Mouse (Mus musculus) retina, postnatal 1 day (tissue): ENCODE data around the gene Olfr429.
"Not testable (repeated sequence)": the region's sequence is repeated elsewhere in the genome, so short reads cannot be mapped to it uniquely, and the experiment has no call there.

Experiments used
- DNase-seq: peaks from one replicate; pipeline ENCODE4 v3.0.0-alpha.2; 2012

Olfr429 gene

GRCm38 (mm10) chr1:174084031-174084430 lies at the start of gene Olfr429:
Olfr429 (plus strand) TSS chr1:174084331.
- no peak for DNase-seq

DNA sequence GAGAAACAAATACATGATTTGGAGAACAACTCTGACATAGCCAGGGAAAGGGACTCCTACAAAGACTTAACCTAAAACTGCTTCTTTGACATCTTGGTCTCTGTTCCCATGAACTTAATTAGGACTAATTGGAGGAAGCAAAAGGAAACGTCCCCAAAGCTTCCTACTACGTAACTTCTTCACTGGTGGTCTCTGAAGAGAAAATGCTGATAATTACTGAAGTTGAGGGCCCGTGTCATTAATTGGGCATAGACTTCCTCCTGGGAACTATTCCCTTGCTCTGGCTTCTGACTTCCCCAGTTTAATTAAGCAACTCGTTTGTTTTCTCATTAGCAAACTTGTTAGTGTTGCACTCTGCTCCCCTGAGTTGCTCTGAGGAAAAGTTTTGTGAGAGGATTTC lies 48.3 kb upstream of the Olfr429 start:
- peak; percentile 77 for DNase-seq

DNA sequence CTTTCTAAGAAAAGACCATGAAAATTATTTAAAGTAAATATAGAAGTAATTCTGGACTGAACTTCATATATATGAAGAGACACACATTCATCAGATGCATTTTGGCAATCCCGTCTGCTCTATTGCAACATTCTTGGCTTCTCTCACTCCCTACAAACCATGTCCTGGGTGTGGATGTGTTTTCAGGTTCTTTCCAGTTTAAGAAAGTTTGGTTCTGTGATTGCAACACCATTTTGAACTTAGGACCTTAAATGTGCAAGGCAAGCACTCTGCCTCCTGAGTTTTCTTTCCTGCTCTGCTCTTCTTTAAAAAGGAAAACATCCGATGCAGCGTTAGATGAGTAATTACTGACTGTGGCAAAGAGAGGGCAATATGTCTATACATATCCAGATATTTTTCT lies 45.7 kb upstream of the Olfr429 start:
- DNase-seq, result no peak

DNA sequence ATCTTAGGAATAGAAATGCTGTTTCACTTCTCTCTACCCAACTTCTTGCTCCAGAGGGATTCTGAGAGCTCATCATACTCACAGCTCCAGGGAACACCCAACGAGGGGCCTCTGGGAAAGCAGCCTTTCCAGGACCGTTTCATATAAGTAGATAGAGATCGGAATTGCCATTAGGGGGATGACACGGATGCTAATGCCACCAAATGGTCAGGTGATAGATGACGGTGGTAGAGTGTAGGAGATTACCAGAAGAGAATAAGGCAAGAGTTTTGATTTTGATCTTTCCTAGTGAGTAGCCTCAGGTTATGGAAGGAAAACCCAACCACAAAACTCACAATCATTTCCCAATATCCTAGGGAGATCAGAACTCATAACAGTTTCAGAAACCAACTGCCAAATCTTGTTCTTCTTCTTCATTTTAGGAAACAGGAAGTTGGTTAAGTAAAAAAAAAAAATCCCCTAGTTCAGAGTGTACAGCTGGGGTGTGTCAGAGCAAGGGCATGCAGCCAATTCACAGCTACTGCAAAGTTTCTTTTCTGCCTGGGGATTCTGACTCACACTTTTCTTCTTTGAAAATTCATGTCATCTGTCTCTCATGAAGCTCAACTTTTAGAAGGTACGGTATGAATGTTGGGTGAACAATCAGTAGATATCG lies 43.5 kb upstream of the Olfr429 start, which contains the start of gene Olfr433:
Gene Olfr433 (plus strand): TSS at position 183 of the 655 bp plus-strand sequence.
- DNase-seq, result no peak

DNA sequence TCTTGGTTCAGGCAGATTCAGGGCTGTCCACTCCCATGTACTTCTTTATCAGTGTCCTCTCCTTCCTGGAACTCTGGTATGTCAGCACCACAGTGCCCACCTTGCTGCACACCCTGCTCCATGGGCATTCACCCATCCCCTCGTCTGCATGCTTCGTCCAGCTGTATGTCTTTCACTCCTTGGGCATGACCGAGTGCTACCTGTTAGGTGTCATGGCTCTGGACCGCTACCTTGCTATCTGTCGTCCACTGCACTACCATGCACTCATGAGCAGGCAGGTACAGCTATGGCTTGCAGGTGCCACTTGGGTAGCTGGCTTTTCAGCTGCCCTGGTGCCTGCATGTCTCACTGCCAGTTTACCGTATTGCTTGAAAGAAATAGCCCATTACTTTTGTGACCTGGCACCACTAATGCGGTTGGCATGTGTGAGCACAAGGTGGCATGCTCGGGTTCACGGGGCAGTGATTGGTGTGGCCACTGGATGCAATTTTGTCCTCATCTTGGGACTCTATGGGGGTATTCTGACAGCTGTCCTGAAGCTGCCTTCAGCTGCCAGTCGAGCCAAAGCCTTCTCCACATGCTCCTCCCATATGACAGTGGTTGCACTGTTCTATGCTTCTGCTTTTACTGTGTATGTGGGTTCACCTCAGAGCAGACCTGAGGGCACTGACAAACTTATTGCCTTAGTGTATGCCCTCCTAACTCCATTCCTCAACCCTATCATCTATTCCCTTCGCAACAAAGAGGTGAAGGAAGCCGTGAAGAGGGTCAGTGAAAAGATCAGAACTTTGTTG lies 41.8 kb upstream of the Olfr429 start:
- not testable (repeated sequence) for DNase-seq

GRCm38 (mm10) chr1:174044431-174044830 lies 39.7 kb upstream of the Olfr429 start:
- DNase-seq, result no peak

GRCm38 (mm10) chr1:174048227-174048626 lies 35.9 kb upstream of the Olfr429 start:
- not testable (repeated sequence) for DNase-seq

DNA sequence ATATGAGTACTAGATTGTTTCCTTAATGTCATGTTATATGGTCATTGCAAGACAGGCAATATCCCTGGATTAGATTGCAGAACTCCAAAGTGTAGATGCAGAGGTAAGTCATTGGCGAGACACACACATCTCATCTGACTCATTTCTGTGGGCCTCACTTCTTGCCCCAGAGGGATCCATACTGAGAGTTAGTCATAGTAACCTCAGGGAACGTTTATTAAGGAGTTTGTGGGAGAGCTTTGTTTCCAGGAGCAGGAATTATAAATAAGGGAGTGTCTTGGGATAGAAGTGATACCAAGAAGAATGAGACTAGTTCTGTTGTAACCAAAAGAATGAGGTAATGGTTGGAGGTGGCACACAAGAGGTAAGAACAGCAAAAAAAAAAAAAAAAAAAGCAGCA lies 35.2 kb upstream of the Olfr429 start, which contains the start of gene Olfr432:
Gene Olfr432 (plus strand): TSS at position 313 of the 400 bp plus-strand sequence.
- DNase-seq, result no peak

DNA sequence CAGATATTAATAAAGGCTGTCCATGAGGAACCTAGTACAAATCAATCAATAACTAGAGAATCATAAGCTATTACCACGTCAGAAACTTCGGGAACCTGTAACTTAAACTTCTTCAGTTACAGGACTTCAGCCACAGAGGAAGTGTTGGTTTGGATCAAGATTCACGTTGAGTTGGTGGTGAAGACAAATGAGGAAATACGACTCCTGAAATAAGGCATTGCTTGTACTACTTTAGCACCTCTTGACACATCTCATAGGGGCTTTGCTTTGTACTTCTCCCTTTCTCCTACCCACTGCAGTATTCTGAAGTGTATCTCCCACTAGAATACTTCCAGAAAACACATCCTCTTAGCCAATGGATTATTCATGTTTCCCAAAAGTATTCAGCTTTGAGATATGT lies 34.8 kb upstream of the Olfr429 start:
- not testable (repeated sequence) for DNase-seq

DNA sequence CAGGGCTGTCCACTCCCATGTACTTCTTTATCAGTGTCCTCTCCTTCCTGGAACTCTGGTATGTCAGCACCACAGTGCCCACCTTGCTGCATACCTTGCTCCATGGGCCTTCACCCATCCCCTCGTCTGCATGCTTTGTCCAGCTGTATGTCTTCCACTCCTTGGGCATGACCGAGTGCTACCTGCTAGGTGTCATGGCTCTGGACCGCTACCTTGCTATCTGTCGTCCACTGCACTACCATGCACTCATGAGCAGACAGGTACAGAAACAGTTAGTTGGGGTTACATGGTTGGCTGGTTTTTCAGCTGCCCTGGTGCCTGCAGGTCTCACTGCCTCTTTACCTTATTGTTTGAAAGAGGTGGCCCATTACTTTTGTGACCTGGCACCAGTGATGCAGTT lies 33.6 kb upstream of the Olfr429 start:
- no peak for DNase-seq

DNA sequence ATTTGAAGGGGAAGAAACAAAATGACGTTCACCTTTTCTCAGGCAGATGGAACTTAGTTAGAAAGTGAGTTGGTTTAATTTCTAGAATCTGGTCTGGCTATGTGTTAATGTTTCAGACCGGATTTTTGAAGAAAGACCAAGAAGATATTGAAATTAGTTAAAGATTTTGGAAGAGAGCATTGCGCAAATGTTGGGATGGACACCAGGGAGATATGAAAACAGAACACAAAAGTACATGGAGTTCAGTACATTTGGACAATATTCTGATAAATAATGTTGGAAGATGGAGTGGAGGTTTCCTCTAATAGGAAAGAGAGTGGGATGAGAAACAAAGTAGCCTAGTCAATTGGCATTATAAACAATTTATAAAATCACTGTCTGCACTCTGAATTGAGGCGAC lies 32.6 kb upstream of the Olfr429 start:
- DNase-seq, result no peak

DNA sequence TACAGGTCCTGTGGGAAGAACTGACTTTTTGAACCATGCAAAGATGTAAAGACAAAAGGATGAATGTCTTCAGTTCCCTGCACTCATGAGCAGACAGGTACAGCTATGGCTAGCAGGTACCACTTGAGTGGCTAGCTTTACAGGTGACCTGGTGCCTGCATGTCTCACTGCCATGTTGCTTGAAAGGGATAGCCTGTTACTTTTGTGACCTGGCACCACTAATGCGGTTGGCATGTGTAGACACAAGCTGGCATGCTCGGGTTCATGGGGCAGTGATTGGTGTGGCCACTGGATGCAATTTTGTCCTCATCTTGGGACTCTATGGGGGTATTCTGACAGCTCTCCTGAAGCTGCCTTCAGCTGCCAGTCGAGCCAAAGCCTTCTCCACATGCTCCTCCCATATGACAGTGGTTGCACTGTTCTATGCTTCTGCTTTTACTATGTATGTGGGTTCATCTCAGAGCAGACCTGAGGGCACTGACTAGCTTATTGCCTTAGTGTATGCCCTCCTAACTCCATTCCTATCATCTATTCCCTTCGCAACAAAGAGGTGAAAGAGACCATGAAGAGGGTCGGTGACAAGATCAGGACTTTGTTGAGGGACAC lies 32.1 kb upstream of the Olfr429 start:
- no peak for DNase-seq

DNA sequence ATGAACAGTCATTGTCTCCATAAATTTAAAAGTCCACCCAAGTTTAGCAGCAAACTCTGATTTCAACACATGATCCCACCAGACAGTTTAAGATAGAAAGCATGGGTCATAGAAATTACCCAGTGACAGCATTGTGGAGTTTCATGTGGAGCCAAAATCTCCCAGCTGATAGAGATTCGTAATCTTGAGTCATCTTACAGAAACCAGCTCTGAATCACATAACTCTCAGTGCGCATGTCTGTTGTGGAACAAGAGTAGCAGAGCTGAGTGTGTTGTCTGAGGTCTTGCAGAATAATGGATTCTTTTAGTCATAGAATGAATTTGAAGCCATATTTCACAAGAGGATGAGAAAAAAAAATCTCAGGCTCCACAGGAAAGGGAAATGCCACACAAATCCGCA lies 31.1 kb upstream of the Olfr429 start:
- no peak for DNase-seq

DNA sequence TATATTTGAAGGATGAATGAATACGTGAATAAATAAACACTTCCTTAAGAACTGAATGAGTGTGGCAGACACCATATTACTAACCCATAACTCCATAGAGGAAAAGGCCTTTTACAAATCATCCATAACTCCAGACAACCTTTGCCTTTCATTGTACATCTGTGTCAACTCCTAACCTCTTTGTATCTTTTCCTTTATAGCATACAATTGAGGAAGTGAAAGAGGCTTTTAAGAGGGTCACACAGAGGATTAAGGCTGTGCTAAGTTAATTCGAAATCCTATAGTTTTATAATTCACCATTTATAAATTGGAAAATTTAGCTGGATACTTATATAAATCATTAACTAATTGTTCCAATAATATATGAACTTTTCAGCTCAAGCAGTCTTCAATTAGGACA lies 28.9 kb upstream of the Olfr429 start:
- no peak for DNase-seq

DNA sequence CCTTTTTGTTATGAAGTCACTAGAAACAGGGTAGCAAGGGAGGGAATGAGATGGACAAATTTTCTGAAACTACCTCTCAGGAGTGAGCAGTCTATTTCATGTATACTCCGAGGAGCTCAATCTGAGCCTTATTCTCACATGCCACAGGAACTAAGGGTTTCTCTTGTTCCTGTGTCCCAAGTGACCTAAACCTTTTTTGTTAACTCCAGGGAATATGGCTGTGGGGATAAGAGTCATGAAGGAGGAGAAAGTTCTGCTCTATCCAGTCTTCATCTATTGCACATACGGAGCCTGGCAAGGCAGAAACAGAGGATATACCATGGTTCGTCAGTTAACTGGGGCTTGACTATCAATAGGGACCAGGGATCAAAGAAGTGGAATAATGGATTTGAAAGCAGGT lies 17.8 kb upstream of the Olfr429 start, which contains the start of gene Olfr430:
Gene Olfr430 (plus strand): TSS at position 301 of the 400 bp plus-strand sequence.
- DNase-seq, result no peak

DNA sequence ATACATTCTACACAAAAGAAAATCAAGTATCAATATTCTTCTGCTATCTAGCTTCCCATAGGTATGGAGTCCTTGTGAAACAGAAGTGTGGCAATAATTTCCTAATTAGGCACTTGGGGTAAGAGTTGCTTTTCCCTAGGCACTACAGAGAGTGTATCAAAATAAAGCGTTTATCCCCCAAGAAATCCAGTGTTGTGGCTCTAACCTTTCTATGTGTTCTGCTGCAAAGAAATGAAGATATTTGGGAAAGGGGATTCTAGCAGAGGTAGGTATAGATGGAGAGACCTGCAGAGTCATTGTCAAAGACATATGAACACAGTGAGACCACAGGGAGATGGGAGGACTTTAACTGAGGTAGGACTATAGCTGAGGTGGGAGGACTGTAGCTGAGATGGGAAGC lies 12.5 kb downstream of the Olfr429 start, which contains the start of gene Olfr427:
Gene Olfr427 (plus strand): TSS at position 301 of the 400 bp plus-strand sequence.
- DNase-seq, result no peak

GRCm38 (mm10) chr1:174103735-174104134 lies 19.6 kb downstream of the Olfr429 start:
- DNase-seq, result peak; percentile 8

DNA sequence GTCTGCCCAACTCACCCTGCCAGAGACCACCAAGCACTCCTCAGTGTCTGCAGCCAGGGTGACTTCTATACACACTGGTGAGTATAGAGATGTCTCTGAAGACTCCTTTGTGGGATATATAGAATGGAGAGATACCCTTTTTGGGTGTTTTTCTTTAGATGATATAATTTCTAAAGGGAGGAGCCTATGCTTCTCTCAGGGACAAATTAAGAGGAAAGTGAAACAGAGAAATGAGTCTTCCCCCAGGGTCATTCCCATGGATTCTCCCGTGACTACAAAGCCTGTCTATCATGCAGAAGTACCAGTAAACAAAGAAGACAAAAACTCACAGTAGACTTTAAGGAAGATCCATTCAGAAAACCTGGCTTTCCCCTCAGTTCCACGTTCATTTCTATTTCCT lies 36.9 kb downstream of the Olfr429 start, which contains the start of gene Olfr231:
Gene Olfr231 (minus strand): TSS at position 101 of the 400 bp plus-strand sequence.
- no peak for DNase-seq

- DNase-seq, result no peak
Measured at GRCm38 (mm10) chr1:174131217-174131616, 47.1 kb downstream of the Olfr429 start, which contains the start of gene Olfr424. Olfr424 (plus strand) TSS chr1:174131517.

DNA sequence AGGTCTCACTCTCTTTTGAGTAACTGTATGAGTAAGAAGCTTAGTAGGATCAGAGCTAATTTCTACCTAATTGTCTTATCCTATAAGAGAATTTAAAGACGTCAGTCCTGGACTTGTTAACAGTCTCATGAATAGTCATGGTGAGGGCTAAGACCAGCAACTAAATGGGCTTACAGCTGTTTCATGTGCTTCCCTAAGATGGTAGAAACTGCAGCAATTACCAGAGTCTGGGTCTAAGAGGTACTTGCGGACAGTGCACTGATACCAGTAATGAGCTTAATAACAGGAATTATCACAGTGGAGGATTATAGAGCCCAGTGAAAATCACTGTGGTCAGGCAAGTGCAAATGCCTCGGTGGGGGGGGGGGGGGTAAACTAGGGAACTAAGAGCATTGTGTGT lies 47.9 kb downstream of the Olfr429 start:
- peak; percentile 79 for DNase-seq
